Mouse (Mus musculus): ENCODE data around the gene Fem1b. TPM values are rescaled to one million over a fixed set of nuclear protein-coding genes. Genes with fewer than 3 reads are reported as not detected.
"Not testable (repeated sequence)": the region's sequence is repeated elsewhere in the genome, so short reads cannot be mapped to it uniquely, and the experiment has no call there.

Gene Fem1b
- total RNA-seq, 2 experiments from 2014 or later: 112 TPM

GRCm38 (mm10) chr9:62829877-62830276 is 18.1 kb upstream of the Fem1b start:
- intact Hi-C loops (cut with DNase I): no loop called here

DNA sequence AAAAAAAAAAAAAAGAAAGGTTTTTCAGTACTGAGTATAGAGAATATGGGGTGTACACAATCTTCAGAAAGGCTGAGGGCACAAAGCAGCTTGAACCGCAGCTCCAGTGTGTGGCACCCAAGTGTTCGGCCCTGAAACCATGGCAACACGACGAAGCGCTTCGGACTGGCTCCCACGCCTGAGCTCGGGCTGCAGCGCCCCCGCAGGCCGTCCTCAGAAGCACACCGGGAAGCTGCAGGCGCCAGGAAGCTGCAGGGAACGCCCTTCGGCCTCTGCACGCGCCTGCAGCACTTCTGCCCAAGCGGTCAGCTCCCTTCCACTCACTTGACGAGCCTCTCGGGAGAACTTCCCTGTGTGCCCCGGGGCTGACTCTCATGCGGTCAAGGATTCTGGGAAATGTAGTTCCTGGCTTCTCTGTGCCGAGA is 16.9 kb upstream of the Fem1b start:
- peak; percentile 94 to 97 for DNase-seq (ENCODE audit: low spot score in 2 of 2)
- intact Hi-C loops (cut with DNase I): no loop called here

More at GRCm38 (mm10) chr9:62829877-62830276, 18.1 kb upstream of the Fem1b start:
- no peak for DNase-seq (ENCODE audit: low spot score in 2 of 2)

DNA sequence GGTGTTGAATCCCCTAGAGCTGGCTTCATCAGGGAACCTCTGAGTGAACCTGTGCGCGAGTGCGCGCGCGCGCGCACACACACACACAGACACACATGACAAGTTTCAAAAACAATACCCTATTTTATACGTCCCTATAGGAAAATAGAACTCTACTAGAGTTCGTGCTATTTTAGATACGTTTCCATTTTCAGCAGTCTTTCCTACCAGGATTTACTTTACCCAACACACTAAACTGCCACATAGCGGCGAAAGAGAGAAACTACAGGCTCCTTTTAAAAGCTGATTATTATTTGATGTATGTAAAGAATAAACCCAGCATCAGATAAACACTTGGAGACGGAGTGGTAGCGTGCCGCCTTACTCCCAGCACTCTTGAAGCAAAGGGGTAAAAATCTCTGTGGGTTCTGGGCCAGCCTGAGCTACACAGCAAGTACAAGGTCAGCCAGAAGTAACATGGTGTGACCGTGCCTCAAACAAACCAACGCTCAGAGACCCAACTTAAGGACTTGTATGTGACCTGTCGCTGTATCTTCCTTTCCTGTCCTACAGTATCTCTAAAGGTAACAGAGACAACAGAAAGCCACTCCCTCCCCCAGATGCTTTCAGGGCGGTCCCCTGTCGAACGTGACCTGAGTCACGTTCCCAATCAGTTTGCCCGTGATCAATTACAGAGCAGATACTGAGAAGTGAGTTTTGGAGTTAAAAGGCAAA is 16.4 kb upstream of the Fem1b start:
- intact Hi-C loops (cut with DNase I): no loop called here

DNA sequence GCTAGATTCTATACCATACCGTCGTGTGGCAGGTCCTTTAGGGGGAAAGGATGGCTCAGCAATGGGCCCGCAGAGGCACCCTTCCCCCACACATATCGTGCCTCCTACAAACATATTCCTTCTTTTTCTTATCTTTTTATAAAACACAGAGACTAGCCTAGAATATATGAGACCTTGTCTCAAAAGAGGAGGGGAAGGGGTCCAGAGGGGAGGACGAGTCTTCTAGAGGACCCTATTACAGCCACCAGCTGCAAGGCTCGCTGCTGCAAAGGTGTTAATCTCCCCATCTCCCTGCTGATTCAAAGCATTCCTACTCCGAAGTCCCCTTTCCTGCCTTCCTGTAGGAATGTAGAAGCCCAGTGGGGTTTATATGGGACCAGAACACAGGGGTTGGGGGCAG is 14.7 kb upstream of the Fem1b start:
- intact Hi-C loops (cut with DNase I): no loop called here
- DNase-seq (ENCODE audit: low spot score in 2 of 2): no peak

More for the DNA sequence above, 16.4 kb upstream of the Fem1b start:
- peak; percentile 45 to 76 for DNase-seq (ENCODE audit: low spot score in 2 of 2)

GRCm38 (mm10) chr9:62825791-62826393 is 14.2 kb upstream of the Fem1b start:
- intact Hi-C loops (cut with DNase I): no loop called here
- DNase-seq (ENCODE audit: low spot score in 2 of 2): no peak

DNA sequence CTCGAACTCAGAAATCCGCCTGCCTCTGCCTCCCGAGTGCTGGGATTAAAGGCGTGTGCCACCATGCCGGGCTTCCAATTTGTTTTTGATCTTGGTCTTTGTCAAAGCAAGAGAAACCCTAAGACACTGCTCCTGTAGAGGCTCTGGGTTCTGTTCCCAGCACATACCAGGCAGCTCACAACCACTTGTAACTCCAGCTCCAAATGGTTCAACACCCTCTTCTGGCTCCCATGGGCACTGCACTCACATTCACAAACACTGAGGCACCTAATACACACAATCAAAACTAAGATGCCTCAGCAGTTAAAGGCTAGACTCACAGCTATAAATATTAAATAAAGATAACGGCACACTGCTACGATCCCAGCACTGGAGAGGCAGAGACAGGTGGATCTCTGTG is 10.1 kb upstream of the Fem1b start:
- intact Hi-C loops (cut with DNase I): no loop called here
- DNase-seq (ENCODE audit: low spot score in 2 of 2): no peak

DNA sequence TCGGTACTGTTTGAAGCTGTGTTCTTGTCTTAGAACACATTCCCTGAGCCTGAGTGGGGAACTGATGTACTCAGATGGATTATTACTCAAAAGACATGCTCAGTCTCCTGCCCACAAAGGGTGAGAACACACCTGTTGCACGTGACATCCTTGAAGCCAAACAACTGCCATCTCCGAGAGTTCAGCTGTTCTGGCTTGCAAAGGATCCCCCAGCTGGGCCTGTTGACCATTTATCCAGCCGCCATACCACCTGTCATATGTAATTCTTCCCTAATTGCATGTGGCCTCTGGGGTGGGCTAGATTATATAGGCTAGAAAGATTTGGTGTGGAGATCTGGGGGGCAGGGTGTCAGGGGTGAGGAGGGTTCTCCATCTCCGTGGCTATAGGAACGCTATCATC is 9.1 kb upstream of the Fem1b start:
- DNase-seq (ENCODE audit: low spot score in 2 of 2): no peak
- intact Hi-C loops (cut with DNase I): no loop called here

- DNase-seq (ENCODE audit: low spot score in 2 of 2); intact Hi-C loops (cut with DNase I): not testable (repeated sequence)
Measured at GRCm38 (mm10) chr9:62819910-62820309, 8.2 kb upstream of the Fem1b start.

DNA sequence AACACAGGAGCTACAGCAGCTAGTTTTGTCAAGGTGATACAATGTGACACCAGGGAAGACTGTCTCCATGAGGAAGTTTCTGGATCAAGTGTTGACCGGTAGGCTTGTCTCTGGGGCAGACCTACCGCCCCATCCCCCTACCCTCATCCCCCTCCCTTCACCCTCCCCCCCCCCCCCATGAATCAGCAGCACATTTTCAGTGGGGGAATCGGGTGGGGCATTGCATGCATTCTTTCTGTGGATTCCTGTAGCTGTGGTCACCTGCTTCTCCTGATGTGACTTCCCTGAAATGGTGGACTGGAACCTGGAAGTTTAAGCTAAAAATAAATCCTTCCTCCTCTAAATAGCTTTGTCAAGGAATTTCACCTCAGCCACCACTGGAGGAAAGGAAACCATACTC is 7.8 kb upstream of the Fem1b start:
- DNase-seq (ENCODE audit: low spot score in 2 of 2): no peak
- intact Hi-C loops (cut with DNase I): no loop called here

- intact Hi-C loops (cut with DNase I): no loop called here
- no peak for DNase-seq (ENCODE audit: low spot score in 2 of 2)
Measured at GRCm38 (mm10) chr9:62817828-62818614, 6.3 kb upstream of the Fem1b start.

- intact Hi-C loops (cut with DNase I): no loop called here
- peak; percentile 56 to 85 for DNase-seq (ENCODE audit: low spot score in 2 of 2)
Measured at GRCm38 (mm10) chr9:62817099-62817571, 5.4 kb upstream of the Fem1b start.

DNA sequence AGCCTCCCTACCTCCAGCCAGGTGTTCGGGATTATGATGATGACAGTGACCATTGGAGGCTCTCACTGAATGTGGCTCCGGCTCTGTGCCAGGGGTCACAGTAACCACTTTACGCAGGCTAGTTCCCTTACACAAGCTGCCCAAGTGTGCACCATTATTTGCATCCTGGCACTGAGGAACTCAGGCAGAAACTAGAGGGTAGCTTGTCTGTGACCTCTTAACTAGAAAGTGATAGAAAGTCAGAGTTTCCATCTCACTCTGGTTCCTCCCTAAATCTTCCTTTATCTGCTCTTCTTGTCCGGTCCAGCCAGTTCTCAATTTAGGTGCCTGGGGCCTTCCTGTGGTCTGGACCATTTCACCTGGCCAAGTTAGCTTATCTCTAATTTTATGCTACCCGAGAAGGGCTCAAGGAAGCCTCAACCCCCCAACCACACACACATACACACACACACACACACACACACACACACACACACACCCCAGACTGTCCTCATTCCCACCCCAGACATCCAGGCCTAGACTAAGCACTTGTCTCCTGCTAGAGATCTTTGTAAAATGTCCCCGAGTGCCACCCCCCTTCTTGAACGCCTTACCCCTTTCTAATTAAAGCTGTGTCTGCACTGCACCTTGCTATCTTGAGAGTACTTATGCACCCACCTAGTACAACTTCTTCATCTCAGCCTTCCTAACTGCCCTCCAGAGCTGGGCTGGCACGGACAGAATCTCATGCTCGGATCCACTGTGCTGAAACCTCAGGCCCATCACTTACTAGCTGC is 4.8 kb upstream of the Fem1b start:
- DNase-seq (ENCODE audit: low spot score in 2 of 2): no peak
- intact Hi-C loops (cut with DNase I): no loop called here

DNA sequence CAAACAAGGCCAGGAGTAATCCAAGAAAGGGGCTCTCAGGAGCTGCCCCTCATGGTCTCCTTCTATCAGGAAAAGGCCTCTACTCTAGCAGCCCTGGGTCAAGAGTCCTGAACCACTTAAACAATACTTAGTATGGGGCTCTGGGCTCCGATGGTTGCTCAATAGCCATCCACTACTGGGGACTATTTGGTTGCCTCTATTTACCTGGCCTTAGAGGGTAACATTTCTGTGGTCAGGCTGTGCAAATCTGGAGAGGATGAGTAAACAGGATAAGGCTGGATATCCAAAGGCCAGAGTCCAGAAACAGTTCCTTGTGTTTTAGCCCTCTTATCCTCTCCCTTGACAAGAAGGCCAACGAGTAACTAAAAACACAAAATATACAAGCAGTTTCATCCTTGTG is 3.0 kb upstream of the Fem1b start:
- DNase-seq (ENCODE audit: low spot score in 2 of 2): no peak
- intact Hi-C loops (cut with DNase I): no loop called here

GRCm38 (mm10) chr9:62812216-62813049 is 699 bp upstream of the Fem1b start:
- DNase-seq (ENCODE audit: low spot score in 2 of 2): no peak
- intact Hi-C loops (cut with DNase I): no loop called here

GRCm38 (mm10) chr9:62810543-62811515 is 905 bp downstream of the Fem1b start:
- intact Hi-C loops (cut with DNase I): no loop called here
- peak; percentile 27 to 42 for DNase-seq (ENCODE audit: low spot score in 2 of 2)

DNA sequence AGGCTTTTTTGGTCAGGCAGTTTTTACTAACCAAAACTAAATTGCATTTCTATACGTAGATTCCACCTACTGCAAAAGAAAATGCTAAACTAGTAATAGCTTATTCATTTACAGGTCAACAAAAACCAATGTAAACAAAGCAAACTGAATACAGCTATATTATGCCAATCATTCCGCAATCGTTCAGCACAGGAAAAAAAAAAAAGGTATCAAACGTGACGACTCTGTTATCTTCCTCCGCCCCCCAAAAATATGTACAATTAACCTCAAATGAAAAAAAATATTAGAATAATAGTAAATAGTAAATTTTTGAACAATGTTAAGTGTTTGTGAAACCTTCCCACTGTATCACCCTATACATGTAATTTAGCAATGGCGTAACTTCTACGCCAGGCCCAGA is 1.6 kb downstream of the Fem1b start:
- DNase-seq (ENCODE audit: low spot score in 2 of 2): no peak
- intact Hi-C loops (cut with DNase I): no loop called here

DNA sequence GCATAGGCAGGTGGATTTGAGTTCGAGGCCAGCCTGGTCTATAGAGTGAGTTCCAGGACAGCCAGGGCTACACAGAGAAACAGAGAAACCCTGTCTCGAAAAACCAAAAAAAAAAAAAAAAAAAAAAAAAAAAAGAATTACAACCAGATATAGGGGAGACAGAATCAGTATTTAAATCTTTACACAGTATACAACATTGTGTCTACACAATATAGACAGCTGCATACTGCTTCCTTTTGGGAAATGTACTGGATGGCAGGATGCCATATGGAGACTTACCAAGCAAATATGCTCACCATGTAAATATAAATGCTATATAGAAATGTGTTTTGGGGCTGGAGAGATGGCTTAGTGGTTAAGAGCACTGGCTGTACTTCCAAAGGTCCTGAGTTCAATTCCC is 12.5 kb downstream of the Fem1b start:
- intact Hi-C loops (cut with DNase I): not testable (repeated sequence)

DNA sequence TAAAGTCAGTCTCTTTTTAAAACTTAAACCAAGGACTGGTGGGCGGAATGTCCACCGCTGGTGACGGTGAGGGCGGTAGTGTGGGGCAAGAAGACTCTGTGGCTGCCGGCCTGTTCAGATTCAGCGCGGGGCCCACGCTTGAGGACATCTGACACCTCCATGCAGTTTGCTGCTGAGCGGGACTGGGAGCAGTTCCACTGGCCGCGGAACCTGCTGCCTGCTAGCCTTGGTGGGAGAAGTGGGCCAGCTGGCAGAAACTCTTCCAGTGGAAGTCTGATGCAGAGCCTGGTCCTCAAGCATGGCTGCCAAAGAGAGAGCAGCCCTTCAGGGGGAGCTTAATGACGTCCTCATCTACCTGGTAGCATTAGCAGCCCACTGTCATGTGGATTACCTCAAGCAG is 21.9 kb downstream of the Fem1b start:
- intact Hi-C loops (cut with DNase I): no loop called here
- no peak for DNase-seq (ENCODE audit: low spot score in 2 of 2)

More for the DNA sequence above, 12.5 kb downstream of the Fem1b start:
- not testable (repeated sequence) for DNase-seq (ENCODE audit: low spot score in 2 of 2)

All from left cerebral cortex, postnatal 14 days (tissue).